Mouse (Mus musculus): ENCODE results near the gene Gm49601.

DNA sequence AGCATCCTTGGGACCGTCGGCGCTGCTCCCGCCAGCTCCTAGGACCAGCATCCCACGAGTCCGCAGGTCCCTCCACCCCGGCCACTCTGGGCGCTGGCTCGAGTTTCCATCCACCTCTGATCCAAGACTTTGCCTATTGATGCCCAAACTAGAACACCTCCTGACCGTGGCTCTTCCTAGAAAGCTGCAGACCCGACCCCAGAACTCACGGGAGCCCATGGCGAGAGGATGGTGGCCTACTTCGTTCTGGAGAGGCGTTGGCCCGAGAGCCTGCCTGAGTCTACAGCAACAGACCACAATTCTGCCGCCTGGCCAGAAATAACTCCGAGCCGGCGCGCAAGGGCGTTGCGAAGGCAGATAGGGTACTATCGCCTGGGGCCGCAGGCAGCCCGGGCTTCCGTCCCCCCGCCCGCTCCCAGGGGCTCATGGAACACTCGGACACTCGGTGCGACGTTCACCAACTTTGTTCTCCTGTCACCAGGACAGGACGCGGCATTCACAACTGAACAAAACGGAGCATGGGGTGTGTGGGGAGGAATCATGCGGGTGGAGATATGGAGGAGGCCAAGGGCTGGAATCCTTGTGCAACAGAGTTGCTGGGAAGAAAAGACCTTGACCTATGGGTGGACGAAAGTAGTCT lies 4.7 kb downstream of the Gm49601 start:
- TF ChIP-seq CTCF (IDR thresholded peaks at IDR 0.05; ENCODE audit: low read depth, low read length) (no peak), POLR2A (IDR thresholded peaks at IDR 0.05; ENCODE audit: extremely low read depth, insufficient read depth, low read length) (no peak)

Measured in liver, adult 2 months (tissue).